Mouse (Mus musculus): Measurements from ENCODE around the gene Tnfaip8l3. TPM values are rescaled to one million over a fixed set of nuclear protein-coding genes. Genes with fewer than 3 reads are reported as not detected.
A peak's percentile ranks its signal among the peaks of the same experiment; 100 is the strongest.
"Not testable (repeated sequence)": the region's sequence is repeated elsewhere in the genome, so short reads cannot be mapped to it uniquely, and the experiment has no call there.

Gene Tnfaip8l3
- total RNA-seq (2022), result under 1 TPM; 0.10 to 0.62 (median 0.28) TPM

DNA sequence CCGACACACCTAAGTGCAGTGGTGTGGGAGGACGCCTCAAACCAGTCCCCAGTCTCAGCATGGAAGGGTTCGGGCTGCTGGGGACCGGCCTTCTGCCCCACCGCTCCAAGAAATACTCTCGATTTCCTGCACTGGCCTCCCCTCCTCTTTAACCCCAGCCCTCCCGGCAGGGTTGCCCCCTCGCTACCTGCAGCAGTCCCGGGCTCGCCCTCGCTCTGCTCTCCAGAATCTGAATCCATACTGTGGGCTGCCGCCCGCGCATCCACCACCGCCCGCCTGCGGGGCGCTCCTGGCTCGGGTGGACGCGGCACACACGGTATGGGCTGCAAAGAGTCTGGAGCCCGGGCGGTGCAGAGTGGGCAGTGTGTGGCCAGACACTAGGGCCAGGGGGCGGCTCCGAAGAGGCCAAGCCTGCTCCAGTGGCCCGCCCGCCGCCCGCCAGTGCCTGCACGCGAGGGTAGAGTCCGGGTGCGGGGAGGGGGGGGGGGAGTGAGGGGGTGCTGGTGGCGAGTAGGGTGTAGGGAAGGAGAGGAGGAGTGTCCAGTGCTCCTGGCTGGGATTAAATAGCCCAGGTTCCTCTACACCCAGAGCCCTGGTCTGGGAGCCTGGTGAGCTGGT is at the start of gene Tnfaip8l3:
Tnfaip8l3 (minus strand) TSS at position 357 of the 618 bp plus-strand sequence.
- no peak for DNase-seq

DNA sequence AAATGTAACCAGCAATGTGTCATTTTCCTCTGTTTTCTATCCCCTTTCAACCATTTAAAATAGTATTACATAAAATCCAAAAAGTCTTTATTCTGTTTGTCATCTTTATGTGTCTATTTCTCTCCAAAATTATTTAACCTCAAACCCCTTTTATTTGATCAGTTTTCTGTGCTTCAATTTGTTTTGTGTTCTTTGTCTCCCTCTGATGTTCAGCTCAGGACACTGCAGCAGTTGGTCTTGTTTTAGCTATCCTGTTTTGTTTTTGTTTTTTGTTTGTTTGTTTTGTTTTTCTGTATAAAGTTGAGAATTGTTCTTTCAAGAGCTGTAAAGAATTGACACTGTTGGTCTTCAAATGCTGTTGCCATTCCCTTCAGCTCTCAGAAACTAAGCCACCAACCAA is 44.5 kb upstream of the Tnfaip8l3 start:
- DNase-seq, result no peak

DNA sequence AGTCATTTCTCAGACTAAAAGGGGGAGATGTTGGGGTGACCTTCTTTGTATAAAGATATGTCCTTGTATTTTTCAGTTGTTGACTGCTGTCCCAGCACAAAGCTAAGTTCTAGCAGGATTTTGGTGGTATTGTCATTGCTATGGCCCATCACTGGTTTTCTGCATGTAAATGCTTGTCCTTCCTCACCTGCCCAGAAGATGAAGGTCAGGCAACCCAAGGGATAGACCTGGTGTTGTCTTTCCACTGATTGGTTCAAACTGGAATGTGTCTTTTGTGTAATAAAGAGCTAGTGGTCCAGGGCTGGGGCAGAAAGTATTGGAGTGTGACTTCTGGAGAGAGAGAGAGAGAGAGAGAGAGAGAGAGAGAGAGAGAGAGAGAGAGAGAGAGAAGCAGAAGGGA is 30.4 kb upstream of the Tnfaip8l3 start:
- no peak for DNase-seq

DNA sequence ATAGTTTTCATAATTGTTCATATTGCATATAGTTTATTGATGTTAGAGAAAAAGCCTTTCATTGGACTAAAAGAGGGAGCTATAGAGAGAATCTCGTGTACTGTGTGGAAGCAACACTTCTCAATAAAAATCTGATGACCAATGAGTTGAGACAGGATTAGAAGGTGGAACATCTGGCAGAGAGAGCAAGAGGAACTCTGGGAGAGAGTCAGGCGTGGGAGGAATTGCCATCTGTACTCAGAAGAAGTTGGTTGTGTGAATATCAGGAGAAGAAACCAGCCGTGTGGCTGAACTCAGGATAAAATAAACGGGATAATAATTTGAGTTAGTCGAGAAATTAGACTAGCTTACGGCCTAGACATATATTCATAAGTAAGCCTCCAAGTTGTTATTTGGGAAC is 28.9 kb upstream of the Tnfaip8l3 start:
- DNase-seq, result no peak

DNA sequence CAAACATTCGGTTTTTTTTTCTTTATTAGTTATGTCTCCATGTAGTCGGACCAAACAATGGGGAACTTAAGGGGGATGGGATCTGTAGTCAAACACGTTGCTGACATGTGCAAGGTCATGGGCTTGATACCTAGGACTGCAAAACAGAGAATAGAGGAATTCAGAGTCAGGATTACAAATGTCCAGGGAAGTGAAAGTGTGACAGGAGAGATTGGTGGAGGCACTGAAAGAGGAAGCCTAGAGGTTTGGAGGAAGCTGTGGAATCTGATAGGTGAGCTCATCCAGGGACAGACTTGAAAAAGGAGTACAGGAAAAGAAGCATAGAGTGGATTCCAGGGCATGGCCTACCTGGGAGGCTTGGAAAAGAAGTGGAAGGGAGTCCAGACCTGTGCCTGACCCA is 16.1 kb upstream of the Tnfaip8l3 start:
- DNase-seq, result no peak

DNA sequence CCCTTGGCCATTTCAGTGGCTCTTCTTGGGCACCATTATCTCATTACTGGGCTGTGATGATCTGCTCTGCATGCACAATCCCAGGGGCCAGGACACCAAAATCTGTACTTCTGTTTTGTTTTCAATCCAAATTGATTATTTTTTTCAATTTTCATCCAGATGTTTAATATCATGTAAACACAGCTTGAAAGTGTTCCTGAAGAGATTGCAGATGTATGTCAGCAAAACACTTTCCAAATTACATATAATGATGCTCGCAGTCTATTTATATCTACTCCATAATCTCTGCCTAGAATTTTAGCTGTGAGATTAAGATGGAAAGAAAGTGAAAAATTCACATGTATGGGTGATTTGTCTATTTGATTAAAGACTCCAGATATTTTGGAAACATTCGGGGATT is 9.6 kb upstream of the Tnfaip8l3 start:
- DNase-seq, result no peak

DNA sequence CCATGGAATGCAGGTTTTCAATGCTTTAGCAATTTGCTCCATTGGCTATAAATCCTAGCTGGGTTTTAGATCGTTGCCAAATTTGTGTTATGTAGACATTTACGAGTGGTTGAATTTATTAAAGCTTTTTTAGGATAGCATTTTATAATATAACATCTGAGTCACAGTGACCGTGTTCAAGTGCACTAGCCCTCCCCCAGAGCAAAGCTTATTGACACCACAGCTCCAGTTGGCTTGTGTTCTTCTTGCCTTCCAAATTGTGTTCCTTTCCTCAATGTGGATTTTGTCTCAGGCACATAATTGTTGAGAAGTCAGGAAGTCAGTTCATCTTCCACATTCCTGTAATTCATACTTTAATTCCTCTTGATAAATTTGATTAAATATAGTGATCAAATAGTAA is 6.7 kb upstream of the Tnfaip8l3 start:
- DNase-seq, result no peak

DNA sequence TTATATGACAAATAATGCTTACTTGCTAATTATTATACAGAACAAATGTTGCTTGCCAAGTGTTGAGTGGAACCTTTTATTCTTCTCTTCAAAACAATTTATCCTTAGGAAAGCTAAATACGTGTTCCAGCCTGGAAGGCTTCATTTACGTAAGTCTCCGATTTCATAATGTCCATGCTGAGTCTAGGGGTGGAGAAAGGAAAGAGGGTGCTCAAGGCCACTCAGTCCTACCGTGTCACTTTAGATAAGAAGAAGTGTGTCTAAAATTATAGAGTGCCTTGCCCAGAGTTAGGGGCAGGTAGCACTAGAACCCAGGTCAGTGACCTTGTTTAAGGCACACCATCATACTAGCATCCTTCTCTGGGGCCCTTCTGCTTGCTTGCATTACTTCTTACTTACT is 5.5 kb upstream of the Tnfaip8l3 start:
- no peak for DNase-seq

DNA sequence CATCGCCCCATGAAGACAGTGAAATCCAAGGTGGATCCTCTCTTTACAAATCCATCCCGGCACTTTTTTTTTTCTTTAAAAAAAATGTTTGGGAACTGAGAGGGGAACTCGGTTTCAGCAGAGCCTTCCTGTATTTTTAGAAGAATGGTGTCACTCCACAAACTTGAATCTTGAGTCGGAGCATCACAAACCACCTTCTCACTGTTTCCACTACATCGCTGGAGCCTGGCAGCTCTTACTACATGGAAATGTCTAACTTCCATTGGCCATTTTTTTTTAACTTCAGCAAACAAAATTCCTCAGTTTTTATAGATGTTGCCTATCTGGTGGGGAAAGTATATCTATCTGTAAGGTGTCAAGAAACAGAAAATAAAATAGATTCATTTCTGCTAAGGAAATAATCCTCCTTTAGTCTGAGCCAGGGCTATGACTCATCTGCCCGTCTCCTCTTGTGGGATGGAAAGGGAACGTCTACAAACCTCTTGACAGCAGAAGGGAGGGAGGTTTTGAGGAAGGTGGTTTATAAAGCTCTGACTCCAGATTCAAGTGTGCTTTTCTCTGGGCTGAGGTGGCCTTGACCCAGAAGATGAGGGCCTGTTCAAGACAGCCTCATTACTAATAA is 3.4 kb upstream of the Tnfaip8l3 start:
- no peak for DNase-seq

DNA sequence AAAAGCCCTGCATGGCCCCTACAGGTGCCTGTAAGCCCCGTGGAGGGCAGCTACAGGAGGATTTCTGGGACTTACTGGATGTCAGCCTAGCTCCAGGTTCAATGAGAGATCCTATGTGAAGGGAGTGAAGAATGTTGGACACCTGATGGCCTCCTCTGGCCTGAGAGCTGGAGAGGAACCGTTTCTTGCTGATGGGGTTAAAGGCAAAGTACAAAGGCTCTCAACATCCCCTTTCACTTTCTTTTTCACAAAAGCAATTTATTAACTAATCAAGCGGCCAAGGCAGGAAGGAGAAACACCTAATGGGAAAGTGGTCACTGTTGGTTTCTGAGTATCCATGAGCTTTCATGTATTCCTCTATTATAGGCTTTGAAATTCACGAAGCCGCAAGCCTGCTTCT is 1.0 kb upstream of the Tnfaip8l3 start:
- DNase-seq, result no peak

DNA sequence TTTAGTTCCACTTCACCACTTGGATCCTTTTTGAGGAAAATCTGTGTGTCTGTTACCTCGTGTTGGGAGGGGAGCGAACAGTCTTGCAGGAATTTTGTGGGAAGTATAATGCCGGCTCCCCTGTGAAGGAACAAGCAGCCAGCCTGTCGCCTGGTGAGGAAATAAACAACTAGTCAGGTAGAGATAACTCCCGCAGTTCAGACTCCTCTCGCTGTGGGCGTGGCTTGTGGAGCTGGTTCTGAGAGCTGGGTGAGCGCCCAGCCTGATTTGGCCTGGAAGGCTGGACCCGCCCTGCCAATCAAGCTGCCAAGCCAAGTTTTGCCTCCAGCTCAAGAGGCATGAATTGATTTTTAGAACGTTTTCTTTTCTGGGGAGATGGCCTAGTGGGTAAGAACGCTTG is 589 bp upstream of the Tnfaip8l3 start:
- peak; percentile 53 for DNase-seq

DNA sequence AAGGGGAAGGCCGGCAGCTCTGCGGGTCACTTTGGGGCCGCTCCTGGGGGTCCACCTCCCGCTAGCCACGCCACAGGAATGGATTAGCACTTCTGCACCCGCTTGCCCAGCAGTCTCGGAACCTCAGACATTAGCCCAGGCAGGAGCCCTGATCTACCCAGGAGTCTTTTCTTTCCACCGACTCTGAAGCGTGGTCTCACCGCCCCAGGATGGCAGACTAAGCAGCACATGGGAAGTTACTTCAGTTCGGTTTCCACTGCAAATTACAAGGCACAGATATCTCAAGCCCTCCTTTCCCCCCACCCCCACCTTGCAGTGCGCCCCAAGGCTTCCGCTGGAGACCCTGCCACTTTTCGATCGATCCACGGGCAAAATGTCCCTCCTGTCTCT is 551 bp downstream of the Tnfaip8l3 start:
- DNase-seq, result no peak

DNA sequence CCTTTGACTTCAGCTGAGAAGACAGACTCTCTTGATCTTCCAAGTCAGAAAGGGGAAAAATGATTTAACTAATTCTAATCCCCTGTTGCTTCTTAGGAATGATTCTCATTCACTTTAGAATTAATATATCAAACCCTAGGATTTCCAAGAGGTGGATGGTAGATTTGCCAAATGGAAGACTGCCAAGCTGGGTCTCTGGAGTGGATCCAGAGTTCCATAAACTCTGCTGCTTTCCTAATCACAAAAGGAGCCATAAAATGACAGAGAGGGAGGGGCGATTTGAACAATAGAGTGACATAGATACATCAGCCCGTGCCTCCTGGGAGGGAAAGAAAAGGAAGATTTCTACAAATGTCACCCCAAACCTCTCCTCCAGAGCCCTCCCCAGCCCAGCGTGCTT is 3.4 kb downstream of the Tnfaip8l3 start:
- no peak for DNase-seq

DNA sequence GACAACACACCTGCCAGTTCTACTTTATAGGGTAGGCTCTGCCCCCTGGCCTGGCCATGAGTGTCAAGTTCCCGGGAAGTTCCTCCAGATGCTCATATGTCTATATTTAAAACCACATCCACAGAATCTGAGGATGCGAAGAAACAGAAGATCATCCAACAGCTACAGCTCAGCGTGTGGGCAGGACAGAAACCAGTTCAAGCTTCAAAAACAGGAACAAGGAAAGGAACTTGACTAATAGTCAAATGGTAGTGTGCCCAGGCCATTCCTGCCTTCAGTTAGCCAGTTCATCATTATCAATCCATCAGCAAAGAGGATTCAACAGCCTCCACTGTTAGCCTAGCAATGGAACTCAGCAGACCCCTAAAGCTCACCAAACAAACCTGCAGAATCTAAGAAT is 4.5 kb downstream of the Tnfaip8l3 start:
- no peak for DNase-seq

DNA sequence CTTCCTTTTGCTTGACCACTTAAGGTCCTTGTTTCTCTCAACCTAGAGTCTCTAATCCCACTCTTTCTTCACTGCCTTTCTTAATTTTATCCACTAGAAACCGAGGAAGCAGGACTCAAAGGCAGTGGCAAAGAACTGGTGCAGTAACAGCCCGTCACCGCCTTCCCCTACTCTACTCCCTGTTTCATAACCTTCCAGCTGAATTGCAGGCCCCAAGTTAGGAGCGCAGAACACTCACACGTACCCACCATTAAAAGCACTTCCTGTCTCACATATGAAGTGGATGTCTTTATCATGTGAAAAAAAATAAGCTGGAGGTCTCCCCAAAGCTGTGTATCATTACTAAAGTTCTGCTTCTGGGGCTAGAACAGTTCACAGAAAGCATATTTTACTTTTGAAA is 6.5 kb downstream of the Tnfaip8l3 start:
- no peak for DNase-seq

DNA sequence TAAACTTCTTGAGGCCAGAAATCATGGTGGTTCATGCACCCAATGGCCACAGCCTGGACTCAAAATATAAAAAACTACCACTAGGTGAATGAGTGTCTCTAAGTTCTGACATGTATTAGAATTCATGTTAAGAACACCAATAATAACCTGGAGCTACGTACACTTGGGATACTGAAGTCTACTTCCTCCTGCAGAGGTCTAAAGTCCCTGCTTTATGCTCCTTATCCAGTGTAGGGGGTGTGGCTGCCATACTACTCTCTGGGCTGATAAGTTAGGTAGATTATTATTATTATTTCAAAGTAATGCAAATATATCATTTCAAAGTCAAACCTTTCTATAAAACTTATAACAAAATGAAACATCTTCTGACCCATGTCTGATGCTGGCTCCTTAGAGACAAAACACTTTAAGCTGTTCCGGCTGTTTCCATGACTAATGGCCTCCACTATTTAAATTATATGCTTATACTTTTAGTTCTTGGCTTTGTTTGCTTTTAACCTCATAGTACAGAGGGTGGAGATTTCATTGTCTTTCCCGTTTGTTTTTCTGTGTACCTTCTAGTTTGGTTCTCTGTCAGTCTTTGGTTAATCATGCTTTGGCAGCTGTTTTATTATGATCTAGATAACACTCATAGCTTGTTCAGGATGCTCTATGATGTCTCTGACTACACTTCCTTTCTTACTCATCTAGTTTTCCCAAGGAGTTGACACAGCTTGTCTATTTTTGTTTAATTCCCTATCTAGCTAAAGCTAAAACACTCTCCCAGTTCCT is 16.7 kb downstream of the Tnfaip8l3 start:
- no peak for DNase-seq

DNA sequence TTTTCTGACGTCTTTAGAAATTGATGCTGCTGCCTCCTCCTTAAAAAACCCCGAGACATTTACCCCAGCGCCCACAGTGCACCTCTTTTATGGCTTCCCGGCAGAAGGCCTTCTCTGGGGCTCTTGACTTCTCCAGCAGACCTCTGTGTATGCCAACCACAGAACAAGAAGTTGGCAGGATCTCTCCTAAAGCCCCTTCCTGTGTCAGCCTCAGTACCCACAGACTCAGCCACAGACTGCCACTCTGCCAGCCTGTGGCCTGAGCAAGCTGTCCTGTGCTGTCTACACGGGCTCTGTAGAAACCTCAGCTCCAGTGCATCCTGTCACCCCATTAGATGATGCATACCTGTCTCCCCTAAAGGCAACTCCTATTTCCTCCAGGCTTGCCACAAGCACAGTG is 19.2 kb downstream of the Tnfaip8l3 start:
- DNase-seq, result no peak

DNA sequence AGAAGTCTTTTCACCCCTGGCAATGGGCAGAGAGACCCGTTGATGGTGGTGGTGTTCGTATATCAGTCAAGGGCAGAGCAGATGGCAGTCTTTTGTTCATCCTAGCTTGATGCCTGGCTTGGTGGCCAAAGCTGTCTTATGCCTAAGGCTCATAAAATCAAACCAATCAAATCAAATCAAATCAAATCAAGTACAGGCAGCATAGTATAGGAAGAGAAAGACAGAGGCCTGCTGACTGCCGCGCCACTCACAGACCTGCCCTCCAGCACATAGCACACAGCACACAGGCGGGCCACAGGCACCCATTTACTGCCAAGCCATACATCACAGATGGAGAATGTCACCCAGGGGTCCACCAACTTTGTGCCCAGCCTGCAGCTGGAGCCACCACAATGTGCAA is 25.1 kb downstream of the Tnfaip8l3 start:
- DNase-seq, result no peak

DNA sequence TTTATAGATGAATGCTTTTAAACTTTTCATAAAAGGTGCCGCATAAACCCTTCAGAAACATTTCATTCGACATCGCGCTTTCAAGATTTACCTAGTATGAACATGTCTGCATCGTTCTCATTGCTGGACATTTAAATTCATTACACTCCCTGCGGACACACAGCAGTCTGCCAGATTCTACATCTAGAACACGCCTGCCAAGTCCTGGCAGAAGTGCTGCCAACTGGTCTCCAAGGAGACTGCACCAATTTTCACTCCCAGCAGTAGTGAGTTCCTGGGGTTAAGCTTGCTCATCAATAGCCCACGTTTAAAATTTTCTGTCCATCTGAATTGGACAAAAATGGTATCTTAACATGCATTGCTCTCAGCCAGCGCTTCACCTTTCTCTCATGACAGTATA is 30.5 kb downstream of the Tnfaip8l3 start:
- DNase-seq, result no peak

DNA sequence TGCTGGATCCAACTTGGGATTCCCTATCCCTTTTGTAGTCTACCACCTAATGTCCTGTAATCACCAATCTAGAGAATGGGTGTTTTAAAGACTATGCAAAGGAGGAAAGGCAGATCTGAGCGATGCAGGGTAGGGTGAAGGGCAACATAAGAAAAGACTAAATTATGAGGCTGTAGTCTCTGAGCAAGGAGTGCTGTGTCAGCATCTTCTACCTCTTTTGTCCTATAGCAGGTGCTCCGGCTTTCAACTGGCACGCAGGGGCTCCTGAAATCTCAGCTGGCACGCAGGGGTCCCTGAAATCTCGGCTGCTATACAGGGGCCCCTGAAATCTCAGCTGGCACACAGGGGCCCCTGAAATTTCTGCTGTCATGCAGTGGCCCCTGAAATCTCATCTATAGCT is 33.5 kb downstream of the Tnfaip8l3 start:
- DNase-seq, result no peak

DNA sequence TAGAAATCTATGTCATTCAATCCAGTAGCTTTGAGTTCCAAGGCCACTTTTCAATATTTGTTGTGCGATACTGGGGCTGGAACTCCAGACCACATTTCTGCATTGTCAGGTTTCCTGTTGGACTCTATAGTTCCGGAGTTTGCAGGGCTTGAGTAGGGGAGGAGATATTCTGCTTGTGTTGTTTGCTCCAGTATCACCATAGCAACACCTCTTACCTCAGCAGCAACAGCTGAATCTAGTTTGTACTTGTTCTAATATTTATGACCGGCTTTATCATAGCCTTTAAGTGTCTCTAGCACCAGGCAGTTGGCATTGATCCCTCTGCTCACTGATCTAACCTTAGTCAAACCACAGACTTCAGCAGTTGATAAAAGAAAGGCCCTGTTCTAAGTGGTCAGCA is 45.4 kb downstream of the Tnfaip8l3 start:
- no peak for DNase-seq

DNA sequence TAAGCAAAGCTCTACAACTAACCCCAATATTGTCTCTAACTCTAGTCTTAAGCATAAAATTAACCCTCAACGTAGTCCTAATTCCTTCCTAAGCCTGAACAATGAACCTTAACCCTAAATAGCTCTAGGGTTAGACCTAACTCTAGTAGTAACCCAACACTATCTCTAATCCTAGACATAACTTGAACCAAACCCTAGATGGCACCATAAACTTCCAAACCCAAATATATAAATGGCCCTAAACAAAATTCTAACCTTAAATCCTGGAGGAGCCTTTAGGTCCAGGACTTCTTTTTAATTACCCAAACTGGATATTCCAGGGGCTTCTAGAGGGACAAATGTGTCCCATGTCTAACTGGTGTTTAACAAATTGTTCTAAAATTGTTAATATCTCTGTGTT is 73.7 kb downstream of the Tnfaip8l3 start:
- no peak for DNase-seq

DNA sequence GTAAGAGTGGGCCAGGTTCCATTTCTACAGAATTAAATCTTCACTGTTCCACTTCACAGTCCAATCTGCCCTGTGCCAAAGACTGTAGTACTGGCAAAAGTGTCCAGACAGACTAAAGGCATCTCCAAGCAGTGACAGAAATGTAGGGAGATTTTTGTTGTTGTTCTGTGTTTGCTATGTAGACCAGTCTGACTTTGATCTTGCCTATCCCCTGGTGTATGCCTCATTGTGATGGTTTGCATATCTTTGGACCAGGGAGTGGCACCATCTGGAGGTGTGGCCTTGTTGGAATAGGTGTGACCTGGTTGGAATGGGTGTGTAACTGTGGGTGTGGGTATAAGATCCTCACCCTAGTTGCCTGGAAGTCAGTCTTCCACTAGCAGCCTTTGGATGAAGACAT is 75.6 kb downstream of the Tnfaip8l3 start:
- DNase-seq, result not testable (repeated sequence)

DNA sequence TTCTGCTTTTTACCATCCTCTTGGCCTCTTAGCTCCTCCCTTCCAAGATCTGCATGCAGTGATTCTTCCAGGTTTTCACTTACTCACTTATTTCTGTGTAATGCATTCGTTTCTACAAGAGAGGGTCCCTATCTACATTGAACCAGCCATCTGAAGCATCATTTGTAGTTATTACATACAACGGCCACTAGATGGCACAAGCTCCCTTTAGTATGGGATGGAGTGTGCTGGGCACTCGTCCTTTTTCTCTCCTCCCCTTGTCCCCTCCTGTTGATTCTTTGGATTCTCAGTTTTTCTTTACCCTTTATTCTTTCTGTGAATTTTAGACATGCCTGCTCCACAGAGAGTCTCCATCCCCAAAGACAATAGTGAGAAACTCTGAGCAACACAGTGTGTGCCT is 77.3 kb downstream of the Tnfaip8l3 start:
- DNase-seq, result no peak
